Mouse (Mus musculus) lung, embryonic 15.5 days (tissue): Measurements from ENCODE around the gene Zfand5. TPM values are rescaled to one million over a fixed set of nuclear protein-coding genes. Genes with fewer than 3 reads are reported as not detected.
A peak's percentile ranks its signal among the peaks of the same experiment; 100 is the strongest.
"Not testable (repeated sequence)": the region's sequence is repeated elsewhere in the genome, so short reads cannot be mapped to it uniquely, and the experiment has no call there.

Experiments
- ATAC-seq: fragments of 200-750 bp; cut with Nextera tagmentation; 2 replicates; pipeline ENCODE4 v1.8.0; 2017; ENCODE audit warnings: moderate number of reproducible peaks, borderline replicate concordance; ENCODE audit not compliant: low FRiP score, low TSS enrichment; ENCODE audit errors: extremely low read depth
- H3K27ac ChIP-seq: fragments of 300-500 bp; sonication (generic); 2 replicates; pipeline ENCODE4 v1.5.1; 2015; ENCODE audit warnings: moderate library complexity, mild to moderate bottlenecking, inconsistent platforms
- H3K27me3 ChIP-seq: fragments of 300-500 bp; sonication (generic); 2 replicates; pipeline ENCODE4 v1.6.1; 2015; ENCODE audit warnings: inconsistent platforms
- H3K36me3 ChIP-seq: fragments of 300-500 bp; sonication (generic); 2 replicates; pipeline ENCODE4 v1.6.1; 2015; ENCODE audit warnings: inconsistent platforms
- H3K4me1 ChIP-seq: fragments of 300-500 bp; sonication (generic); 2 replicates; pipeline ENCODE4 v1.6.1; 2015; ENCODE audit warnings: inconsistent platforms
- H3K4me2 ChIP-seq: fragments of 300-500 bp; sonication (generic); 2 replicates; pipeline ENCODE4 v1.6.1; 2015; ENCODE audit warnings: inconsistent platforms, mild to moderate bottlenecking, moderate library complexity
- H3K4me3 ChIP-seq: fragments of 300-500 bp; sonication (generic); 2 replicates; pipeline ENCODE4 v1.5.1; 2015; ENCODE audit warnings: mild to moderate bottlenecking, inconsistent platforms
- H3K9ac ChIP-seq: fragments of 300-500 bp; sonication (generic); 2 replicates; pipeline ENCODE4 v1.6.1; 2015; ENCODE audit warnings: inconsistent platforms
- H3K9me3 ChIP-seq: fragments of 300-500 bp; sonication (generic); 2 replicates; pipeline ENCODE4 v1.6.1; 2016; ENCODE audit warnings: inconsistent platforms
- WGBS: fragments of 180-500 bp; shearing (Covaris S2); methylation state at CpG from one replicate; pipeline ENCODE4 v1.1.7; 2015; 5-methylcytosine and 5-hydroxymethylcytosine counted together
- polyA plus RNA-seq: library from polyadenylated mRNA; unstranded; fragments of >200 nt; fragmentation: Nextera tagmentation; extraction: Ambion mirVana; gene quantifications from 2 replicates; pipeline ENCODE4 v1.2.1, GENCODE M21; 2015

The Zfand5 gene
- polyA plus RNA-seq: 95.5 and 96.5 TPM in 2 replicates

DNA sequence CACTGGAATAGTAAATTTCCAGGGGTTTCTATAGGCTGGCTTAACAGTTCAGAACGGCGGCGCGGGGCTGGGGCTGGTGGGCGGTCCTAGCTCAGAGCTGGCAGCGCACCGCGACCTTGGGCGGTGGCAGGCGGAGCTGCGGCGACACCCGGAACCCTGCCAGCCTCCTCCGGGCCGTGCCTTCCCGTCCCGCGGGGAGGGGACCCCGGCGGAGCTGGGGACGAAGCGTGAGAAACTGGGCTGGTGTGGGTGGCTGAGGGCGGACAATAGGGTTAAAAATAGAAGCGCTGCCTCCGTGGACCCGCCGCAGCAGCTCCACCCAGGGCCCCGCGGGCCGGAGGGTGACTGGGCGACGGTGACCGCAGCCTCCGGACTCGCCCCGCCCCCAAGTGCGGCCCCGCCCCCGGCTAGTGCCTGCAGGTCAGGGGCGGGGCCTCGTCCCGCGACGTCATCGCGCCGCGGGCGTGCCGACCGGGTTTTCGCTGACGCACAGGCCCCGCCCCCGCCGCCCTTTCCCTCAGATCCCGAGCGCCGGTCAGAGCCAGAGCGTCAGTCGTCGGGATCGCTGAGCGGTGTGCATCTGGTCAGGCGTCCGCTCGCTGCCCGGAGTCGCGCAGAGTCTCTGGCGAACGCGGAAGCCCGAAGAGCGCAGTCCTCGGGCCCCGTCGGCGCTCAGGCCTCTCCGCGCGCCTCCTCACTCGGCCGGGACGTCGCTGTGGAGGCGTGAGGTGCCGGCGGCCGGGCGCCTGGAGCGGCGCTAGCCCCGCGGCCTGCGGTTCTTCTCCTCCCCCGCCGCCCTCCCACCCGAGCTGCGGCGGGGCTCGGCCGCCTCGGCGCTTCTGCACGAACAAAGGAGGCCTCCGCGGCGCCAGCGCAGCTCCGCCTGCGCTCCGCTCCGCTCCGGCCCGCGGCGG, at the start of gene Zfand5:
Gene Zfand5, plus strand, starts transcription at position 538 of the 914 bp plus-strand sequence.
- peak within 1 kb of the TSS; percentile 100 for H3K27ac ChIP-seq
- peak within 1 kb of the TSS; percentile 88 for H3K4me3 ChIP-seq
- peaks cover 11% of the 10 kb centered on the region for H3K4me1 ChIP-seq
- peak within 1 kb of the TSS; percentile 95 for H3K9ac ChIP-seq
- H3K9me3 ChIP-seq: no peaks in the 10 kb centered on the region
- peaks cover 3% of the 10 kb centered on the region for H3K36me3 ChIP-seq
- WGBS: under 1% methylated on average over 73 of the region's 118 CpGs
- peak within 1 kb of the TSS; percentile 72 for H3K4me2 ChIP-seq
- peak; percentile 95 for ATAC-seq
- H3K27me3 ChIP-seq: no peaks in the 10 kb centered on the region

DNA sequence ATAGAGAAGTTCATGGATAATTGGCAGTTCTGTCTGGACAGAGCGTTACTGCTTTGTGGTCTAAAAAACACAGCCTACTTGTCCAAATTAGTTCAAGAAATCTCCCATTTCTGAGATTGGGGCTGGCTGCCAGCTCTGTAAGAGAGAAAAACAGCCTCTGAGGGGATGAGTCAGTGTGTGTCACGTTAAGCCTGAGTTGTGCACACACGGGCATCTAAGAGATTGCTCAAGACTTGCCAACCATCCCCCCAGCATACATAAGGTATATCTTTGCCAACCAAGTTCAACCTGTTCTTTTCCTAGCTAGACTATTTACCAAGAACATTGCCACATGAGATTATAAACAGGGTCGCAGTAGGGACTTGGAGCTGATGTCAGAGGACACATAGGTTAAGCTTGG, 44.9 kb upstream of the Zfand5 start:
- Histone ChIP-seq H3K4me3 (no peak overlapping the region), H3K36me3 (no peaks in the 10 kb centered on the region), H3K4me1 (no peaks in the 10 kb centered on the region), H3K4me2 (no peak overlapping the region), H3K9ac (no peak overlapping the region), H3K27me3 (no peaks in the 10 kb centered on the region), H3K9me3 (no peaks in the 10 kb centered on the region), H3K27ac (no peak overlapping the region)
- no peak for ATAC-seq
- WGBS: 59% methylated on average over 4 of the region's 4 CpGs

DNA sequence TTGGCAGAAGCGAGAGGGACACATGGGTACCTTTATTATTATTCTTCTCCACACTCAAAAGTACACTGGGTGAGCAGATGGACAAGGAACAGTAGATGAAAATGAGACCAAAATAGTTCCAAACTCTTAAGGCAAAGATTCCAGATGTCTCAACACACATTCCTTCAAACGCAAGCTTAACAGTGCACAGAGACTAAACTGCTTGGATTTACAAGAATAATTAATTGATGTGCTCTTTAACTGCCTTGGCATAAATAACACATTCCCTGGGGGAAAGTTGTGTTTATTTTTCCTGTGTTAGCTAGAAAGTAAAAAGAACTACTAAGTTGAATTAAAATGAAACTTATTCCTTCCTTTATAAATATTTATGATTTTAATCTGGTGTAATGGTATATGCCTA, 44.3 kb upstream of the Zfand5 start:
- H3K9me3 ChIP-seq: no peaks in the 10 kb centered on the region
- H3K27me3 ChIP-seq: no peaks in the 10 kb centered on the region
- H3K4me1 ChIP-seq: no peaks in the 10 kb centered on the region
- no peak overlapping the region for H3K9ac ChIP-seq
- H3K4me2 ChIP-seq: no peak overlapping the region
- ATAC-seq: no peak
- H3K4me3 ChIP-seq: no peak overlapping the region
- no peaks in the 10 kb centered on the region for H3K36me3 ChIP-seq
- WGBS: 24% methylated on average over 2 of the region's 2 CpGs
- no peak overlapping the region for H3K27ac ChIP-seq

- WGBS: 68% methylated on average over 2 of the region's 2 CpGs
- not testable (repeated sequence) for H3K9ac ChIP-seq
Measured at GRCm38 (mm10) chr19:21248730-21249129, 23.3 kb upstream of the Zfand5 start.

GRCm38 (mm10) chr19:21253846-21254245, 18.2 kb upstream of the Zfand5 start:
- no peak overlapping the region for H3K9ac ChIP-seq
- no peaks in the 10 kb centered on the region for H3K9me3 ChIP-seq
- ATAC-seq: no peak
- H3K27ac ChIP-seq: no peak overlapping the region
- 78% methylated on average over 2 of the region's 2 CpGs for WGBS
- no peak overlapping the region for H3K4me2 ChIP-seq
- H3K27me3 ChIP-seq: no peaks in the 10 kb centered on the region
- H3K4me3 ChIP-seq: no peak overlapping the region
- no peaks in the 10 kb centered on the region for H3K4me1 ChIP-seq
- H3K36me3 ChIP-seq: no peaks in the 10 kb centered on the region

More at GRCm38 (mm10) chr19:21248730-21249129, 23.3 kb upstream of the Zfand5 start:
- H3K36me3 ChIP-seq, H3K9me3 ChIP-seq, H3K27me3 ChIP-seq, H3K4me2 ChIP-seq, H3K4me1 ChIP-seq, ATAC-seq, H3K4me3 ChIP-seq, H3K27ac ChIP-seq: not testable (repeated sequence)

- Histone ChIP-seq H3K36me3 (no peaks in the 10 kb centered on the region), H3K4me1 (no peaks in the 10 kb centered on the region), H3K4me3 (no peak overlapping the region), H3K9me3 (no peaks in the 10 kb centered on the region), H3K9ac (no peak overlapping the region), H3K4me2 (no peak overlapping the region), H3K27ac (no peak overlapping the region), H3K27me3 (no peaks in the 10 kb centered on the region)
- no peak for ATAC-seq
- 75% methylated on average over 3 of the region's 3 CpGs for WGBS
Measured at GRCm38 (mm10) chr19:21255920-21256319, 16.2 kb upstream of the Zfand5 start.

GRCm38 (mm10) chr19:21259453-21259852, 12.6 kb upstream of the Zfand5 start:
- no peak for ATAC-seq
- Histone ChIP-seq H3K36me3 (no peaks in the 10 kb centered on the region), H3K4me3 (no peak overlapping the region), H3K27ac (no peak overlapping the region), H3K9me3 (no peaks in the 10 kb centered on the region), H3K4me1 (no peaks in the 10 kb centered on the region), H3K9ac (no peak overlapping the region), H3K4me2 (no peak overlapping the region), H3K27me3 (no peaks in the 10 kb centered on the region)
- 70% methylated on average over 2 of the region's 2 CpGs for WGBS

DNA sequence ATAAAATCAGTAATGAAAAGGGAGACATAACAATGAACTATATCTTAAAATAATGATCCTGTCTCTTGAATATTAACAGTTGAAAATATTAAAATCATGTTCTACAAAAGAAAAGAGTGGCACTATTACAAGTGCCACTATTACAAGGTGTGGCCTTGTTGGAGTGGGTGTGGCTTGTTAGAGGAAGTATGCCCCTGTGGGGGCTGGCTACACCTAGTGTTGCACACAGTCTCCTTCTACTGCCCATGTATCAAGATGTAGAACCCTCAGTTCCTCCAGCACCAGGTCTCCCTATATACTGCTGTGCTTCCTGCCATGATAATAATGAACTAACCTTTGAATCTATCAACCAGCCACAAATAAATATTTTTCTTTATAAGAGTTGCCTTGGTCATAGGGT, 11.8 kb upstream of the Zfand5 start:
- Histone ChIP-seq H3K27me3 (no peaks in the 10 kb centered on the region), H3K4me3 (no peak overlapping the region), H3K36me3 (no peaks in the 10 kb centered on the region), H3K9ac (no peak overlapping the region), H3K4me1 (no peaks in the 10 kb centered on the region), H3K9me3 (no peaks in the 10 kb centered on the region), H3K4me2 (no peak overlapping the region), H3K27ac (no peak overlapping the region)
- ATAC-seq: no peak

- no peaks in the 10 kb centered on the region for H3K27me3 ChIP-seq
- no peaks in the 10 kb centered on the region for H3K9me3 ChIP-seq
- H3K9ac ChIP-seq: peak overlapping the region; percentile 72
- ATAC-seq: no peak
- peak overlapping the region; percentile 100 for H3K27ac ChIP-seq
- 16% methylated on average over 8 of the region's 8 CpGs for WGBS
- H3K36me3 ChIP-seq: no peaks in the 10 kb centered on the region
- peak overlapping the region; percentile 88 for H3K4me3 ChIP-seq
- peak overlapping the region; percentile 72 for H3K4me2 ChIP-seq
- peaks cover 11% of the 10 kb centered on the region for H3K4me1 ChIP-seq
Measured at GRCm38 (mm10) chr19:21271186-21271585, 892 bp upstream of the Zfand5 start.

GRCm38 (mm10) chr19:21272655-21273284, 692 bp downstream of the Zfand5 start:
- Histone ChIP-seq H3K9ac (peak overlapping the region; percentile 95), H3K27ac (peak overlapping the region; percentile 100), H3K4me2 (peak overlapping the region; percentile 68), H3K4me1 (peaks cover 11% of the 10 kb centered on the region), H3K27me3 (no peaks in the 10 kb centered on the region), H3K9me3 (no peaks in the 10 kb centered on the region), H3K36me3 (peaks cover 9% of the 10 kb centered on the region), H3K4me3 (peak overlapping the region; percentile 88)
- ATAC-seq: peak; percentile 69
- 0% methylated on average over 66 of the region's 66 CpGs for WGBS

- peaks cover 11% of the 10 kb centered on the region for H3K4me1 ChIP-seq
- H3K9ac ChIP-seq: peak overlapping the region; percentile 48
- H3K36me3 ChIP-seq: peaks cover 12% of the 10 kb centered on the region
- ATAC-seq: no peak
- peak overlapping the region; percentile 68 for H3K4me2 ChIP-seq
- H3K27me3 ChIP-seq: no peaks in the 10 kb centered on the region
- H3K4me3 ChIP-seq: peak overlapping the region; percentile 88
- under 1% methylated on average over 4 of the region's 4 CpGs for WGBS
- no peaks in the 10 kb centered on the region for H3K9me3 ChIP-seq
- H3K27ac ChIP-seq: peak overlapping the region; percentile 47; the same call in 1 of the 2 replicates
Measured at GRCm38 (mm10) chr19:21273440-21273839, 1.4 kb downstream of the Zfand5 start.

GRCm38 (mm10) chr19:21274181-21274591, 2.1 kb downstream of the Zfand5 start:
- 0% methylated on average over 2 of the region's 2 CpGs for WGBS
- Histone ChIP-seq H3K9ac (peak overlapping the region; percentile 48; the same call in 1 of the 2 replicates), H3K36me3 (peaks cover 12% of the 10 kb centered on the region), H3K9me3 (no peaks in the 10 kb centered on the region), H3K27me3 (no peaks in the 10 kb centered on the region), H3K4me3 (peak overlapping the region; percentile 88), H3K4me1 (peaks cover 11% of the 10 kb centered on the region), H3K4me2 (peak overlapping the region; percentile 68), H3K27ac (peak overlapping the region; percentile 47; the same call in 1 of the 2 replicates)
- ATAC-seq: no peak; the same call in 1 of the 2 replicates
